Mouse (Mus musculus) ovary, adult 18-20 months (tissue): ENCODE results near the gene Kxd1.
A peak's percentile ranks its signal among the peaks of the same experiment; 100 is the strongest.
"Not testable (repeated sequence)": the region's sequence is repeated elsewhere in the genome, so short reads cannot be mapped to it uniquely, and the experiment has no call there.

ENCODE experiments used
- DNase-seq: peaks from one replicate; pipeline ENCODE4 v3.0.0; 2022; ENCODE audit warnings: low spot score, mixed read lengths

Kxd1 gene

DNA sequence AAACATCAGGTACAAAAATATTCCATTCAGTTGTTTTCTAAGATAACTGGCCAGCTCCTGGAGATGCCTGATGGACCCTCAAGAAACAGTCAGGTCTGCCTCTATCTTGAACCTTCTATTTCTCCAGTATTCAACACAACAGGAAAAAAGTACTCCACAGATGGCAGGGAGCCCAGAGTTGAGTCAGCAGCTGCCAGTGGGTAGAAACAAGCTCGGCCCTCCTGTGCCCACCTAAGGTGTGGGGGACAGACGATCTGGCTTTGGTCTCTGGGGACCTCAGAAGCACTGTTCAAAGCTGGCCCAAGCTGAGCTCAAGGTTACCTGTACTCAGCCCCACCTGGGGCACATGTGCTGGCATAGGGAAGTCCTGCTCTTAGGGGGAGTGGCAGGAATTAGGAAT, 14.3 kb downstream of the Kxd1 start:
- DNase-seq, result no peak

DNA sequence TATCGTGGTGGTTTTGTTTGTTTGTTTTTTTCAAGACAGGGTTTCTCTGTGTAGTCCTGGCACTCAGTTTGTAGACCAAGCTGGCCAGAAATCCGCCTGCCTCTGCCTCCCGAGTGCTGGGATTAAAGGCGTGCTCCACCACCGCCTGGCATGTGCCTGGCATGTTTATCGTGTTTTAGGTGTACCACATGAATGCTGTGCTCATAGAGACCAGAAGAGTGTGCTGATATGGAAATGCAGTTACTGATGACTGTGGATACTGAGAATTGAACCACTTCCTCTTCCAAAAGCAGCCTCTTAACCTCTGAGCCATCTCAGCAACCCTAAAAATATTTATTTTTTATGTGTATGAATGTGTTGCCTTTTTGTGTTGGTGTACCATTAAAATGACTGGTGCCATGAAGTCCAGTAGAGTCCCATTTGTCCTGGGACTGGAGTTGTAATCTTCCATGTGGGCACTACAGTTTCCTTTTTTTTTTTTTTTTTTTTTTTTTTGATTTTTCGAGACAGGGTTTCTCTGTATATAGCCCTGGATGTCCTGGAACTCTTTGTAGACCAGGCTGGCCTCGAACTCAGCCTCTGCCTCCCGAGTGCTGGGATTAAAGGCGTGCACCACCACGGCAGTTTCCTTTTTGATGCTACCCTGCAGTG, 15.4 kb downstream of the Kxd1 start:
- no peak for DNase-seq

DNA sequence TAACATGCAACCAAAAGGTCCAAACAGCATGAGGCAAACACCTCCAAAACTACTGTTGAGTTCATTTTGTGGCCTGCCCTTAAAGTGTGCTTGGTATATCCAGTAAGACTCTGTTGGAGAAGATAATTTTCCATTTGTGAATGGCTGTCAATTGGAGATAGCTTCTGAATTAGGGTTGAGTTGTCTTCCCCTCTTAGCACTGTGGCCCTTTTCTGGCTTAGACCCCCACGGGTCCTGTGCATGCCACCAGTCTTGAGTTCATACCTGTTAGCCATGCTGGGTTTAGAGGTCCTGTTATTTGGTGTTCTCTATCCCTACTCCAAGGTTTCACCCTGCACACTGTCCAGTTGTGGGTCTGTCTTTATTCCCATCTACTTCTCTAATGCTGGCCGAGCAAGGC, 16.0 kb downstream of the Kxd1 start:
- no peak for DNase-seq

DNA sequence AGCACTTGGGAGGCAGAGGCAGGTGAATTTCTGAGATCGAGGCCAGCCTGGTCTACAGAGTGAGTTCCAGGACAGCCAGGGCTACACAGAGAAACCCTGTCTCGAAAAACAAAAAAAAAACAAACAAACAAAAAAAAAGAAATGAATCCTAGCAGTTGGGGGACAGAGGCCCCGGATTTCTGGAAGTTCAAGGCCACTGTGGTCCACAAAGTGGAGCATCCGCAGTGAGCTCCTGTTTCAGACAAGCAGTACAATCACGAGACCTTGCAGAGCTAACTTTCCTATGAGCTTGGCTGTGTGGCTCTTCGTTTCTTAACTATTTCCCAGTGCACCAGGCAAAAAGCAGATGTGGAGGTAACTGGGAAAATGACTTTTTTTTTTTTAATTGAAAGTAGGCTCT, 16.6 kb downstream of the Kxd1 start:
- DNase-seq, result not testable (repeated sequence)

DNA sequence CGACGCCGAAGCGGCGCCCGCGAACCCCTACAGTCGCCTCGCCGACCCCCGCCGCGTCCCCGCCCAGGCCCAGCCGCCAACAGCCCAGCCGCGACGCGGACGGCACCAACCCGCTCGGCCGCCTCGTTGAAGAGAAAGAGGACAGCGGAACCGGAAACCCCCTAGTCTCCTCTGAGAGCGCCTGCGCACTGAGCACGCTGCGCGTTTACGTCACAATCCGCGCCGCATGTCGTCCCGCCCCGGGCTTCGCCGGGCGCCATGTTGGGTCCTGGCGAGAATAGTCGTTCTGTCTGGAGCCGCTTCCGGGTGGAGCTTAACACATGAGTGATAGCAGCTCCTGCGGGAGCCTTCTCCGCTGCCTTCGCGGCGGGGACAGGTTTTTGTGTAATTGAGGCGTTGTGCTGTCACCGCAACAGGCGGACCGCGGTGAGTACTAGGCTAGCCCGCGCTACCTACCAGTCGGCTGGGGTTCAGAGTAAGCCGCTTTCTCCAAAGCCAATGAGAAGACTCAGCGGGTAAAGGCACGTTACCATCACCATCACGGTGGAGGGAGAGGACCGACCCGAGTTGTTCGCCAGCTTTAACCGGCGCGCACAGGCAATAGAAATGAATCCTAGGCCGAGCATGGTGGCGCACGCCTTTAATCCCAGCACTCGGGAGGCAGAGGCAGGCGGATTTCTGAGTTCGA, 17.4 kb downstream of the Kxd1 start, which contains the start of gene Uba52:
Gene Uba52, minus strand, starts transcription at position 574 of the 688 bp plus-strand sequence.
- peak; percentile 95 for DNase-seq

DNA sequence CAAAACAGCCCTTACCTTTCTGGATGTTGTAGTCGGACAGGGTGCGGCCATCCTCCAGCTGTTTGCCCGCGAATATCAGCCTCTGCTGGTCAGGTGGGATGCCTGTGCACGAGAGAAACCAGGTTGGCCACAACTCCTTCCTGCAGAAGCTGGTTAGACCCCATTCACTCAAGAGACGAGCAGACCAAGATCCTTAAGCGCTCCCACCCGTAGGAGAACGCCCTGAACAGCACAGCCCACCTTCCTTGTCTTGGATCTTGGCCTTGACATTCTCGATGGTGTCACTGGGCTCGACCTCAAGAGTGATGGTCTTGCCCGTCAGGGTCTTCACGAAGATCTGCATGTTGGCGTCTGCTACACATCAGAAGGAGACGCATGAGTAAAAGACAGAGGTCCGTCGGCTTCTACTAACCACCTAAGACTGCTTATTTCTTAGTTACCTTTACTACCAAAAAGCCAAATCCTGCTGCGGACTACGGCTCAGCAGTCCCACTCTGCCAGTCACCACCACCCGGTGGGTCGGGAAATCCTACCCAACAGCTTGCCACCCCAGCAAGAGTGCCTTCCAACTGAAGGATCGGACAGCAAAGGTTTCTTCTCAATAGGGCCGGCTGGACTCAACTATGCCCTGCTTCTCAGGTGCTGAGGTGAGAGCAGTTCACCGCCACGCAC, 18.3 kb downstream of the Kxd1 start:
- no peak for DNase-seq

DNA sequence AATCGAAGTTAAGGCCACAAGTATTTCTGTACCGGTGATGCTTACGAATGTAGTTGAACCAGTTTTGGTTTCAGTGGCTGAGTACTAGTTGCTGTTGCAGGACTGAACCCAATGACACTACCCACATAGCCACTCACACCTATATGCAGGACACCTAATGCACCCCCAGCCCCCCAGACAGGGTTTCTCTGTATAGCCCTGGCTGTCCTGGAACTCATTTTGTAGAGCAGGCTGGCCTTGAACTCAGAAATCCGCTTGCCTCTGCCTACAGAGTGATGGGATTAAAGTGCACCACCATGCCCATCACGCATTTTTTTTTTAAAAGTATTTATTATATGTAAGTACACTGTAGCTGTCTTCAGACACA, 20.7 kb downstream of the Kxd1 start:
- DNase-seq, result no peak

DNA sequence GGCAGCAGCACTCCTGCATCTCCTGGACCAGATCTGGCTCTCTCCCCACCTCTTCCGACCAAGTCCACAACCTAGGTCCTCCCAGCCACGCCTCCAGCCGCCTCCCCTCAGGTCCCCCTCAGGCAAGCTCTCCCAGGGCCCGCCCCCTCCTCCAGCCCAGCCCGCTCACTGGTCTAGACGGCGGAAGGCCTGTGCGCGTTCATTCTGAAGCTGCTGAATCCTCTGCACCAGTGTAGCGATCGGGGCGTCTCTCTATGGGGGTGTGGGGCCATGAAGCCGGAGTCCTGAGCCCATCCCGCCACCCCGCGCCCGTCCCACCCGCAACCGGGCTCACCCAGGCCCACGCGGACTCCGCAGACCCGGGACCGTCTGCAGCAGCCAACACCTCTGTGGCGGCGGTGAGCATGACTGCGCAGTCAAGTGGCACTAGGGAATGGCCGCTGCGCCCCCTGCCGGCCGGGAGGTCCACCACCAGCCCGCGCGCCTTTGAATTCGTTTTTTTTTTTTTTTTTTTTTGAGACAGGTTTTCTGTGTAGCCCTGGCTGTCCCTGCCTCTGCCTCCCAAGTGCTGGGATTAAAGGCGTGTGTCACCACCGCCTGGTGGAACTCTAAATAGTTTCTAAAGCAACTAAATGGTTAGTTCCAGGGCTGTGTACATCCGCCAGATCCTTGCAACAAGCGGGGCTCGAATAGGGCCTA, 21.3 kb downstream of the Kxd1 start, which contains the start of gene Rex1bd:
Gene Rex1bd, minus strand, starts transcription at position 425 of the 699 bp plus-strand sequence.
- peak; percentile 93 for DNase-seq

DNA sequence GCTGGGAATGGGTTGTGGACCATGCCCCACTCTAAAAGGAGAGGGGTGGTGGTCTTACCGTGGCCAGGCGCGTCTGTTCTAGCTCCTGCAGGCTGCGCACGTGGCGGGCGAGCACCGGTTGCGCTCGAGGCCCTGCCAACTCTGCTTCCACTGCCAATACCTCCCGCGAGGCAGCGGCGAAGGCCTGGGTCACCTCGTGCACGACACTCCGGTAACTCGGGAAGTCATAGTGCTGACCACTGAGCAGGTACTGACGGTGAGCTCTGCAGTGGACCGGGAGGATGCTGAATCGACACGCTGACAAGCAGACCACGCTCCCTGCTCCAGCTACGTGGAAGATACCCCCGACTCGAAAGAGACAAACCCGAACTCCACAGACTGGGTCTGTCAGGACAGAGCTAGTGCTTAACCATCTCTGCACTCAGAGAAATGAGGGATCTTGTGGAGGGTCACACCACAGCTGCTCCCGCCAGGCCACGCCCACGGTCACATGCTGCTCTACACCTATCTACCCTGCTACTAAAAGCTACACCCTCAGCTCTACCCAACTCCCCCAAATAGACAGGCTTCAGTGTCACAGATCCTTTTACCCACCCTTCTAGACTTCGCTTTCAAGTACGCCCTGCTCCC, 21.9 kb downstream of the Kxd1 start:
- DNase-seq, result no peak

DNA sequence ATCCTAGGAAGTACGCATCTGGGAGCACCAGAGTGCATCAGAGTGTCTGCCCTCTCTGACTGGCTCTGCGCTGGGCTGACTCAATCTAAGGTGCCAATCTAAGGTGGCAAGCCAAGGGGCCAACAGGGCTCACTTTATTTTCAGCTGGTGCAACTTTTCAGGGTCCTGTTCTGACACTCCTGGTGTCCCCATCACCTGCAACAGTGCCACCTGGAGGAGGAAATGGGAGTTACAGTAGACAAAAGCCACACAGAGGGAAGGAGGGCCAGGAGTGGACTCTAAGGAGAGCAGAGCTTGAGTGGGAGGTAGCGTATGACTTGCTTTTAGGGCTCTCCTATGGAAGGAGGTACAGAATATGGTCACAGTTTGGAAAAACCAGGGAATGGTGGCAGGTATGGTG, 22.9 kb downstream of the Kxd1 start:
- DNase-seq, result peak; percentile 43

DNA sequence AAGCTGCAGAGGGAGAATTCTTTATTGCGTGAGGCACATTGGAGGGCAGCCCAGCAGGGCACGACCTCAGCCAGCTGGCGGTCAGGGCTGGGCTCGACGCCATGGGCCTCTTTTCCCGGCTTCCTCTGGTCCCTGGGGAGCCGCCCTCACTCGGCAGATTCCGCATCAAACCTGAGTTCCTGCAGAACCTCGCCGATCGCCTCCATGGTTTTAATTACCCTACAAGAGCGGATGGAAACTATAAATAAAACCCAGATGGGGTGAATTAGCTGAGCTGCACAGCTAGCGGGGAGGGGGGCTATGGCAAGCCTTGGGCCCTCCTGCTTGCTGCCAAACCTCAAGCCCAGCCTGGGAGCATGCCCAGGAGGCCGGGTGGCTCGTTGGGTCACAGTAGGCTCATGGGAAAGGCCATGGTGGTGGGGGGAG, 23.5 kb downstream of the Kxd1 start:
- DNase-seq, result peak; percentile 56

DNA sequence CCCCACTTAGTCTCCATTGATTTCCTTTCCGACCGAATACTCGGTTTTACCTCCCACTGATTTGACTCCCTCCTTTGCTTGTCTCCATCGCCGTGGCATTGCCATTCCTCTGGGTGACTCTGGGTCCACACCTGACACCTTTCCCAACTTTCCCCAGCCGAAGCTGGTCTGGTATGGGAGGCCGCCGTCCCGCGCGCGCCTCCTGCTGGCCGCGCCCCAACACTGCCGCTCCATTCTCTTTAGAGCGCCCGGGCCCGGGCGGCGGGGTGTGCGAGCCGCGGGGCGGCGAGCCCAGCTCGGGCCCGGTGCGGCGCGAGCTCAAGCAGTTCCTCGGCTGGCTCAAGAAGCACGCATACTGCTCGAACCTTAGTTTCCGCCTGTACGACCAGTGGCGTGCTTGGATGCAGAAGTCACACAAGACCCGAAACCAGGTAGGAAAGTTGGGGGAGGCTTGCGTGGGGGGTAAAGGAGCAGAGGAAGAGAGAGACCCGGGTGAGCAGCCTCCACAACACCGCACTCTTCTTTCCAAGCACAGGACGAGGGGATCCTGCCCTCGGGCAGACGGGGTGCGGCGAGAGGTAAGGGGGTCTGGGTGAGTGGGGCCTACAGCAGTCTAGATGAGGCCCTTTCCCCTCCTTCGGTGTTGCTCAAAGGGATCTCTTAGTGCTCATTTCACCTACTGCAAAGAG, 24.6 kb downstream of the Kxd1 start:
- no peak for DNase-seq

DNA sequence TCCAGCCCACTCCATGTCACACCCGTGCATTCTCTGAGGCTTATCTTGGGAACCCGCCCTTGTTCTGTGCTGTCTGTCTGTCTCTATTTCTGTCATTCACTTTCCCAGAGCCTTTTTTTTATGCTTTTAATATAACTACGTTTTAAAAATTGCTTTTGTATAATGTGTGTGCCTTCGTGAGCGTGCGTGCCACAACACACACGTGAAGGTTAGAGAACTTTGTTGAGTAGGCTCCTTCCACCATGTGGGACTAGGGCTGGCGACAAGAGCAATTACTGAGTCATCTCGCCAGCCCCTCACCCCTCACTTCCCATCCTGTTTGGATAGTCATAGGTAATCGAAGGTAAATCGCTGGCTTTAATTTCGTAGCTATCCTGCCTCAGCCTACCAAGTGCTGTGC, 25.2 kb downstream of the Kxd1 start:
- DNase-seq, result no peak

DNA sequence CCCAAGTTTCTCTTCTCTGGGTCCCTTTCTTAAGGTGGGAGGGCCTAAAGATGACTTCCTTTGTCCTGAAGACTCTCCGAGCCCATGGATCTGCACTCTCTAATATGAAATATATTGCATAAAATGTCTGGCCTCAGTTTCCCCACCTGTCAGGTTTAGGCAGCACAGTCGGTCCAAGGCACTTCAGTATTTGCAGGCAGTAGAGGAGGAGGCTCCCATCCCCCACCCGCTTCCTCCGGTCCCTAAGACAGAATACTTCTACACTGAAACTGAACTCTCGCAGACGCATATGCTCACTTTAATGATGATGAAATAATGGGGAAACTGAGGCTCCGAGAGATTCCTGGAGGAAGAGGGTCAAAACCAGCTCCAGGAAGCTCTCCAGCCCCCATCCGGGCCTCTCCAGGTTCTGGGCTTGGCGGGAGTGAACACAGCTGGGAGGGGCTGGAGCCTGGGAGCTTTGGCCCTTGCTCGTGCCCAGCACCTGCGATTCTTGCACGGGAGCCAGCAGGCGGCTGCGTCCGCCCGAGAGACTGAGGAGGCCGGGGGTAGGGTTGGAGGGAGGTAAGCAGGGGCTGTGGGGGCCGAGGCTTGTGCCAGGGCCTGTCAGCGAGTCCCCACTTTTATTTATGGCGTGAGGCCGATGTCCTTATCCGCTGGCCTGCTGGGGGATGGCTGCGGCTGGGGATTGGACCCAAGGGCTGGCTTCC, 25.8 kb downstream of the Kxd1 start:
- DNase-seq, result no peak

DNA sequence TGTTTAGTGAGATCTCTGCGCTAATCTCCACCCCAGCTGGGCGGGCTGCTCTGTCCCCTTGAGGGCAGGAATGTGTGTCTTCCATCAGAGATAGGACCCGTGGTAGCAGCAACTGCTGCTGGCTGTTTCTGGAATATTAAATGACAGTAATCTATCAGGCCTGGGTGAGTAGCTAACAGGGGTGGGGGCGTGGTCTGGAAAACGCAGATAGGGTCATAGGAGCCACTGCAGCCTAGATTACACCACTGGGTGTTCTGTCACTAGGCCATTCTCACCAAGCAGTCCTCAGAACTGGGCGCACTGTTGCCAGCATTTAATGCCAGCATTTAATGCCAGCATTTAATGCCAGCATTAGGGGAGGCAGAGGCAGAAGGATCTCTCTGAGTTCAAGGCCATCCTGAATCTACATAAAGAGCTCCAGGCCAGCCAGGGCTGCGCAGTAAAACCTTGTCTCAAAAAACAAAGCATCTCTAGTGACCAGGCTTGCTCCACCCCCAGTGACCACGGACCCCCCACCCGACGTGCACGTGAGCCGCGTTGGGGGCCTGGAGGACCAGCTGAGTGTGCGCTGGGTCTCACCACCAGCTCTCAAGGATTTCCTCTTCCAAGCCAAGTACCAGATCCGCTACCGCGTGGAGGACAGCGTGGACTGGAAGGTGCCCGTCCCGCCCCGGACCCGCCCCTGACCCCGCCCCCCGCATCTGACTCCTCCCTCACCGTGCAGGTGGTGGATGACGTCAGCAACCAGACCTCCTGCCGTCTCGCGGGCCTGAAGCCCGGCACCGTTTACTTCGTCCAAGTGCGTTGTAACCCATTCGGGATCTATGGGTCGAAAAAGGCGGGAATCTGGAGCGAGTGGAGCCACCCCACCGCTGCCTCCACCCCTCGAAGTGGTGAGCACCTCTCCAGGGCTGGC, 27.1 kb downstream of the Kxd1 start:
- no peak for DNase-seq

DNA sequence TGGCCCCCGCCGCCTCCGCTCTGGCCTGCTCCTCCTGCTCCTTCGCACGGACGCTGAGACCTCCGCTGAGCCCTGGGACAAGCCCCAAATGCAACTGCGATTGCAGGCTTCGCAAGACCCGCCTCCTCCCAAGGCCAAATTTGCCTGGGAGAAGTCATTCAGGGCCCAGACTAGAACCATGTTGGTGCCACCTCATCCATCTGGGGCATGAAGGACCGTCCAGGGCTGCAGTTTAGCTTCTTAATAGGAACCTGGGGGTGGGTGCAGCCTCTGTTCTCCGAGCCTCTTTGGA, 32.0 kb downstream of the Kxd1 start:
- no peak for DNase-seq

DNA sequence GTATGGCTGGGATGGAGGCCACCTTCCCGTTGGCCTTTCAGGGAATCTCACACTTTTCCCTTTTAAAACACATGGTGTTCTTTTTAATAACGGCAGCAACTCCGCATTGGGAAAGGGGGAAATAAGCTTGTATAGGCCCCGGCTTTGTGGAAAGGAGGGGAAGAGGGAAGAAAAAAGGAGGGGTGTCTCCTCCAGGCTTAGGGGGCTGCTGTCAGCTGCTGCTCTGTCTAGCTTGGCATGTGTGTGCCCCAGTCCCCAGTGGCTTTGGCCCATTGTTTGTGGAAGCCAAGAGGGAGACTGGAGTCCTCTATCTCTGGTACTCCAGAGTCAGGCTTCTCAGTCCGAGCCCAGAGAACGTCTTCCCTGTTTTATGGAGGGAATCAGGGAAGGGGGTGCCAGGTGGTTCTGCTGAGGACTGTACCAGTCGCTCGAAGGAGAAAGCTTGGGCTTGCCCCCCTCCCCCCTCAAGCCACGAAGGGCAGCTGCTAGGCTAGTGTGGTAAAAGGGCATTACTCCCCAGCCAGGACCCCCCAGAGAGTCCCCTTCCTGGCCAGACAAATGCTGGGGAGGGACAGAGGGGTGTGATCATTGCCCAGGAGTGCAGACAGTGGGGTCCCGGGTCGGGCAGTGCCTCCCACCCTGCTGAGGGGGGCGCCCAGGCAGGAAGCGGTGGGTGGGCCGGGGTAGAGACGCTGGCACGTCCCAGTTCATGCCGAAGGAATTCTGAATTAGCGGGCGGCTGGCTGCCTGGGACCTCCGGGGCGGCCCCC, 32.6 kb downstream of the Kxd1 start:
- DNase-seq, result no peak

DNA sequence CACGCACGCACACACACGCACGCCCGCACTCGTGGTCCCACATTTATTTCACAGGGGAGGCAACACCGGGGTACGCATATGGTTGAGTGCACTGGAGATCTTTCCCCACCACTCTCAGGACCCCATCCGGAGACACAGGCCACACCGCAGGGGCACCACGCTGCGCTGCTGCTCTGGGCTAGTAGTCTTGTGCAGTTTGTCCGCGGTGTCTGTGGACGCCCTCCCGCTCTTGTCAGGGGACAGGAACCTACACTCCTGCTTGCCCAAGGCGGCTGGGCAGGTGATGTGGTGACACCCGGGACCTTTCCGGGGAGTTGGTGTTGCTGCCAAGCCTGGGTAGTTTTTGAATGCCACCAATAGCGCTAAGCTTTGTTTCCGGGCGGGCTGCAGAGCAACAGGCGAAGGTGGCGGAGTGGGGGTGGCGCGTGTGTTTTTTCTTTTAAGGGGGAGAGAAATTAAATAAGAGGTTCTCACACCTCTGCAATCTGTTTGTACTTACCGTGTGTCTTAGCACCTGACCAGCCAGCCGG, 33.3 kb downstream of the Kxd1 start:
- DNase-seq, result no peak
